Mouse (Mus musculus) 3T3-L1 (cell line): ENCODE measurements at regions not wholly inside any gene's neighbourhood (a gene's known extent, or its start where the extent isn't known, plus 50 kb on each side); places are given as distances from the start of the nearest gene placed in this dataset.

Source experiments
- DNase-seq: peaks from one replicate; pipeline ENCODE4 v3.0.0-alpha.2; 2015; ENCODE audit warnings: low read depth, low spot score

- DNase-seq, result no peak
Observed at GRCm38 (mm10) chr1:183619451-183620059, 201.5 kb downstream of the Hhipl2 start.

- DNase-seq, result peak; percentile 64
Observed at GRCm38 (mm10) chr1:183622341-183622740, 204.3 kb downstream of the Hhipl2 start.

- no peak for DNase-seq
Observed at GRCm38 (mm10) chr1:183624266-183624665, 206.3 kb downstream of the Hhipl2 start.

GRCm38 (mm10) chr1:183633810-183634209, 215.8 kb downstream of the Hhipl2 start:
- no peak for DNase-seq

GRCm38 (mm10) chr1:183634836-183635235, 216.8 kb downstream of the Hhipl2 start:
- peak; percentile 74 for DNase-seq

GRCm38 (mm10) chr1:183637214-183637613, 219.2 kb downstream of the Hhipl2 start:
- DNase-seq, result no peak

GRCm38 (mm10) chr1:183639332-183639731, 221.3 kb downstream of the Hhipl2 start:
- DNase-seq, result no peak

GRCm38 (mm10) chr1:183640568-183640967, 222.6 kb downstream of the Hhipl2 start:
- DNase-seq, result no peak

GRCm38 (mm10) chr1:183644001-183644400, 226.0 kb downstream of the Hhipl2 start:
- DNase-seq, result no peak

- DNase-seq, result peak; percentile 21
Observed at GRCm38 (mm10) chr1:183653878-183654277, 235.9 kb downstream of the Hhipl2 start.

GRCm38 (mm10) chr1:183657043-183657442, 239.0 kb downstream of the Hhipl2 start:
- DNase-seq, result peak; percentile 70

GRCm38 (mm10) chr1:183660541-183660940, 242.5 kb downstream of the Hhipl2 start:
- no peak for DNase-seq

GRCm38 (mm10) chr1:183662369-183663043, 244.5 kb downstream of the Hhipl2 start:
- no peak for DNase-seq

GRCm38 (mm10) chr1:183669271-183669670, 251.3 kb downstream of the Hhipl2 start:
- no peak for DNase-seq

- no peak for DNase-seq
Observed at GRCm38 (mm10) chr1:183669674-183670073, 251.7 kb downstream of the Hhipl2 start.

- DNase-seq, result no peak
Observed at GRCm38 (mm10) chr1:183670542-183670941, 252.5 kb downstream of the Hhipl2 start.

- DNase-seq, result peak; percentile 91
Observed at GRCm38 (mm10) chr1:183671541-183671940, 253.5 kb downstream of the Hhipl2 start.

GRCm38 (mm10) chr1:183672521-183672920, 254.5 kb downstream of the Hhipl2 start:
- DNase-seq, result no peak

- no peak for DNase-seq
Observed at GRCm38 (mm10) chr1:183677585-183677984, 259.6 kb downstream of the Hhipl2 start.

- peak; percentile 89 for DNase-seq
Observed at GRCm38 (mm10) chr1:183679949-183680348, 261.9 kb downstream of the Hhipl2 start.

GRCm38 (mm10) chr1:183686056-183686455, 268.0 kb downstream of the Hhipl2 start:
- DNase-seq, result peak; percentile 21

- no peak for DNase-seq
Observed at GRCm38 (mm10) chr1:183692756-183693155, 274.7 kb downstream of the Hhipl2 start.

- peak; percentile 20 for DNase-seq
Observed at GRCm38 (mm10) chr1:183699284-183699683, 281.3 kb downstream of the Hhipl2 start.
